Mouse (Mus musculus) T-cell, adult 66 days (primary cell): ENCODE results near the gene Wnt3. TPM values are rescaled to one million over a fixed set of nuclear protein-coding genes. Genes with fewer than 3 reads are reported as not detected.

Source experiments
- total RNA-seq, 2 experiments: library from RNA; stranded (reverse); gene quantifications; 3 replicates in 1 of 2; 4 replicates in 1 of 2; pipeline ENCODE4 v1.2.4; 2023

Gene Wnt3
- under 1 TPM in 1 of 2 experiments, not detected in 1; 0.17 TPM for total RNA-seq

DNA sequence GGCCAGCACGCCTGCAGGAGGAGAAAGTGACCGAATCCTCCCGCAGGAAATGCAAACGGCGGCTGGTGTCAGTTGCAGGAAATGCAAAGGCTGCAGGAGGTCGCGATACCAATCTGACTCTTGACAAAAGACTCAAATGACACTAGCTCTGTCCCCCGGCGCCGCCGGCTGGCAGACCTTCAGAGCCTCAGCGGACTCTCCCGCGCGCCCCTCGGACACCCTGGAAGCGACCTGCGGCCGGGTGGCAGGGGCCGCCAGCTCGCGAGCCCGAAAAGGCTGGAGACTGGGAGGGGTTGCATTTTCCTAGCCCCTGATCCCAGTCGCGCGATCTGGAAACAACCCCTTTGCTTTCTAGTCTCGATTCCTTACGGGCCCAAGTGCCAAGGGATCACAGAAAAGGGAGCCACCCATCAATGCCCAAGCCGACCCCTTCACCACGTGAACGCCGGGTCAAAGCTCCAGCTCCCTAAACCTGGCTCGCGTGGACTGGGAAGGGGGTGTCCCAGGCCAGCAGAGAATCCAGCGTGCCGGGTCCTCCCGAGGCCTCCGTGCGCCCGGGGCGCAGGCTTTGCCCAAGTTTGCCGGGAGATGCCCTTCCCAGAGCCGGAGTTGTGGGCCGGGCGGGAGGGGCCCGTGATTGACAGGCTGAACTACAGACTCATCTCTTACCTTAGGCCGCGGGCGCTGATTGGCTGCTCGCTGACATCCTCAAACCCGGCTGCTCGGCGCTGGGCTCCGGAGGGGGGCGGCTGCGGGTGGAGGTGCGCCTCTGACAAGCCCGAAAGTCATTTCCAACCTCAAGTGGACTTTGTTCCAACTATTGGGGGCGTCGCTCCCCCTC lies at the start of gene Wnt3:
Wnt3 (plus strand) TSS at position 764 of the 841 bp plus-strand sequence.

GRCm38 (mm10) chr11:103749306-103750089 lies 24.5 kb upstream of the Wnt3 start, which contains the start of gene Wnt9b:
Gene Wnt9b (minus strand): TSS chr11:103749821.

Other genes with a start within 250 kb of the Wnt3 start
- not detected for gene Gm884, start 153.0 kb upstream of the Wnt3 start, total RNA-seq
- not detected for gene Lyzl6, start 135.3 kb upstream of the Wnt3 start, total RNA-seq
- not detected for gene Rprml, start 124.6 kb upstream of the Wnt3 start, total RNA-seq
- gene Gosr2, start 76.3 kb upstream of the Wnt3 start, total RNA-seq = 10 to 100 TPM; 58.1 to 61.2 TPM
- not detected for gene Wnt9b, start 24.3 kb upstream of the Wnt3 start, total RNA-seq
- 10 to 100 TPM; 89.7 to 91.7 TPM for gene Nsf, start 179.9 kb downstream of the Wnt3 start, total RNA-seq
- gene Arf2, start 192.6 kb downstream of the Wnt3 start, total RNA-seq = 10 to 100 TPM; 17.4 to 18.2 TPM